Mouse (Mus musculus): ENCODE results near the gene Olfr221.
A peak's percentile ranks its signal among the peaks of the same experiment; 100 is the strongest.

Gene Olfr221

DNA sequence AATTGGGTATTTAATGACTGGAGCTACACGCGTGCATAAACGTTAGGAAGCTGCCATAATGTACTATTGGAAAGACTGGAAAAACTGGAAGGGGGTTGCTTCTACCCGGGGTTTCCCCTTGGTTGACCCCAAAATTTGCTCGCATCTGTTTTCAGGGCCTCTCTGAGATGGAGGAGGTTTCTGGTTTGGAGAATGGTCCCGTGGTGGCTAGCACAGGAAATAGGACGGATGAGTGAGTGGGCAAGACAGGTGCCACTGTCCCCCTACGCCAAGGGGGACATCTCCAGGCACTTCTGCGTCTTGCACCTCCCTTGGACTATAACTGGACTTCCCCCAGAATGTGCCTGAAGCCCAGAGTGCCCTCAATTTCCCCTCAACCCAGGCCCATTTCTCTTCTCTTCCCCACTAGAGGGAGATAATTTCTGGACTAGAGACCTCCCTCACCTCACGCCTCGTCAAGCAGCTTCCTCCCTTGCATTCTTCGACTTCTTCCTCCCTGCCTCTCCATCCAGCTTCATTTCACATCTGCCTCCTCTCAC is 23.1 kb downstream of the Olfr221 start:
- no peak for DNase-seq (ENCODE audit: low read depth)

GRCm38 (mm10) chr14:52018248-52019050 is 23.8 kb downstream of the Olfr221 start:
- no peak for DNase-seq (ENCODE audit: low read depth)

DNA sequence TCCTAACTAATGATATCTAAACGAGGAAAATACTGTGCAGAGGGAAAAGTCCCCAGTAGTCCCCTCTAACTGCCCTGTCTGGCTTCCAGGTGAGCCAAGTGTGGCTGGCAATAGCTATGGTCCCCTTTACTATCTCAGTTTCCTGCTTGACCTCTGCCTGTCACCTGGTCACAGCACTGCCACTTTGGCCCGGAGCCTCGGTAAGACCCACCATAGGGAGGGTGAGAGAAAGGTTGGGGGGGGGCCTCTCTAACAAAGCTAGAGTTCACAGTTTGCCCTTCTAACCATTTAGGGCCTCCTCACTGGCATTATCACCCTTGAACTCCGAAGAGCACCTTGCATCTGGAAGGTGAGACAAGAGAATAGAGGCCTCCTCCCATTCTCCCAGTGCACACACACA is 24.6 kb downstream of the Olfr221 start:
- no peak for DNase-seq (ENCODE audit: low read depth)

DNA sequence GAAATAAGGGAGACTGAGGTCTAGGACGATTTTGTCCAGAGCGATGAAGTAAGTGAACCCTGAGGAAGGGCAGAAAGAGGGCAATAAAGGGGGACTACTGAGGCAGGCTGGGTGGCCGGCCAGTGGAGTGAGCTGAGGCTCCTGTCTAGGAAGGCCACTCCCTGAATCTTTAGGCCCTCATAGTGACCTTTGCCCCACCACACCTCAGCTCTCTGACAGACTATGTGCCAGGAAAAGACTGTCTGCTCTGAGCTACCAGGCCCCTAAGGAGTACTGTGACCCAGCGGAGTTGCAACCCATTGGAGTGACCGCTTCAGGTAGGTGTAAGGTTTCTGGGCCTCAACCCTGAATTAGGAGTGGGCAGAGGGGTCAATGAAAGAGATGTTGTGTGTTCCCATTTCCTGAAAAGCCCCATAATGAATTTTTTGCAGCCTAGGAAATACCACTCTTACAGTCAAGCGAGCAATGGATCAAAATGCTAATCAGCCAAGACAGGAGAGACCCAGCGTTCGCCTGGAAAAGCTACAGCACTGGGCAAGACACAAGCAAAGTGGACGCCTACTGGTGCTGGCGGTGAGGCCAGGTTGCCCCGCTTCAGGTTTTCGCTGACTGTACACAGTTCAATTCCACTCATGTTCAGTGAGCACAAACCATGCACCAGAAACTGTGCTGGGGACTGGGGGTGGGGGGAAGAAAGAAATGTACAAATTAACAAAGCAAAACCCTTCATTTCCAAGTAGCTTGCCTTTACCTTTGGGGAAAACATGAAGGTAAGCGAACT is 25.4 kb downstream of the Olfr221 start:
- no peak for DNase-seq (ENCODE audit: low read depth)

- no peak for DNase-seq (ENCODE audit: low read depth)
Measured at GRCm38 (mm10) chr14:52015445-52016100, 26.7 kb downstream of the Olfr221 start, which contains the start of gene Tmem253. TSS of gene Tmem253 (plus strand) at chr14:52015658.

DNA sequence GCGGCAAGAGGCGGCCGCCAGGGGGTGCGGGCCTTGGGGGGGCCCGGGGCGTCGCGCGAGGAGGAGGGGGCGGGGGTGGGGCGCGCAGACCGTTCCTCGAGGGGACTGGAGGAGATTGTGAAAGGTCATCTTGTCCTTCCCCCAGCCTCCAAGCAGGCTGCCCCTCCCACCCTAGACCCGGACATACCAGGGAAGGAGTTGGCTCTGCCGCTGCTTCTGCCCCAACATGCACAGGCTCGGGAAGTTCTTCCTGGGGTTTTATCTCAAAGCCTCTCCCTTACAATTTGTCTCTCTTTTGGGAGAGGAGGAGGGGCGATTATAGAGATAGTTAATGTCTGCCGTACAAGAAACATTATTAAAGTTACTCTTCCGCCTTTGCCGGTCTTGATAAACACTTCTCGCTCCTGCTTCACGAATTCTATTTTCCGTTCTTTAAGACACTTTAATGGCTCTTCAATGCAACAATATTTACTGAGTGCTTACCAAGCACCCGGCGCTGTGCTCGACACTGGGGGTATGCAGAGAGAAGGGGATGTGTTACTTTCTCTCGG is 27.4 kb downstream of the Olfr221 start:
- peak; percentile 40 for DNase-seq (ENCODE audit: low read depth)

DNA sequence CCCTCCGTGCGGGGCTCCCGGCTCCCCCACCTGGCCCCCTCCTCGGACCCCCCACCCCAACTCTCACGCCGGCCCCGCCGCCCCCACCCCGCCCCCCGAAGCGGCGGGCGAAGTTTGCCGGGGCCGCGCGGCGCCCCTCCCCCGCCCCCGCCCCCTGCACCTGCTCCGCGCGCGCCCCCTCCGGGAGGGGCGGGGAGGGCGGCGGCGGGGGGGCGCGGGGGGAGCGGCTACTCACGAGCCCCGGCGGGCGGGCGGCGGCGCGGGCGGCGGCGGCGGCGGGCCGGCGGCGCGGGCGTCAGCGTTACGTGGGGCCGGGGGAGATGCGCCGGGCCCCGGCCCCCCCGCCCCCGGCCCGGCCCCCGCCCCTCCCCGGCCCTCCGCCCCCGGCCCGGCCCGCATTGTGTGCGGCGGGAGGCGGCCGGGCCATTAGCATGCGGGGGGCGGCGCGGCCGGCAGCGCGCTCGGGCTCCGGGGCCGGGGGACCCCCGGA is 27.9 kb downstream of the Olfr221 start:
- DNase-seq (ENCODE audit: low read depth) = no peak

DNA sequence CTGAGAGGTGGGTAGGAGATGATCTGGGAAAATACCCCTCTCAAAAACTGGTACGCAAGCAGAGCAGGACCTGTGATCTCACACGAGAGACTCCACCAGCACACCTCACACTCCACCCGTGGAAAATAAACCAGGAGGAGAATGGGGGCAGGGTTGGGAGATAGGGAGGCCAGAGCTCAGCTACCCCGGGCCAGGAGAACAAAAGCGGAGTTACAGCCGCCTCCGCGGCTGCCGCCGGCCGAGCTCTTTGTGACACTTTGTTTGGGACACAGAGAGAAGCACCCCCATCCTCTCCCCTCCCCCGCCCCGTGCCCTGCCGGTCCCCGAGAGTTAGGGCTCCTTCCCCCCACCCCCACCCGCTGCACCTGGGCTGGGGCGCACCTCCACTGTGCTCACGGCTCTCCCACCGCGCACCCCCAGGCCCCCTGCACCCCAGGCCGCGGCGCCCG is 28.5 kb downstream of the Olfr221 start:
- no peak for DNase-seq (ENCODE audit: low read depth)

DNA sequence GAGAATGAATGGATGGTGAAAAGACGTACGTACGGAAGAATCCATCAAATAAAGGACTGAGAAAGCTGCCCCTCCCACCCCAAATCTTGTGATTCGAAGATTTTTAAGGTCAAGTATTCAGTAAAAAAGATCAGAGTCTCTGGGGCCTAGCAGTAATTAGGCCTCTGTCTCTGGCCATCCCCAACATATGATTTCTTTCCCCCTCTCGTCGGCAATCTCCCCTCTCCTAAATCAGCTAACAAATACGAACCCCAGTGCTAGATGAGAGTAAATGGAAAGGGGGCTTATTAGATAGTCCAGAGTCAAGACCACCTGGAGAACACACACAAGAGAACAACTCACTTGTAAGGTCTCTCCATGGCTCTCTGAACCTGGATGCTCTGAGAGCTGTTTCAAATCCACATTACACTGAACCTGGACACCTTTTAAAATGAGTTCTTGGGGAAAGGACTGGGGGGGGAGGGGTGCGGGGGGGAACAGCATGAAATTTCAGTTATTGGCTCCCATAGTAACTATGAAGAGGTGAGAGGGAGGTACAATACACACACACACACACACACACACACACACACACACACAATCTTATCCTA is 29.1 kb downstream of the Olfr221 start:
- no peak for DNase-seq (ENCODE audit: low read depth)

- DNase-seq (ENCODE audit: low read depth) = no peak
Measured at GRCm38 (mm10) chr14:52012553-52012952, 29.7 kb downstream of the Olfr221 start.

GRCm38 (mm10) chr14:52012085-52012484 is 30.2 kb downstream of the Olfr221 start:
- DNase-seq (ENCODE audit: low read depth) = no peak

- DNase-seq (ENCODE audit: low read depth) = no peak
Measured at GRCm38 (mm10) chr14:52011683-52012082, 30.6 kb downstream of the Olfr221 start.

GRCm38 (mm10) chr14:52010446-52011111 is 31.7 kb downstream of the Olfr221 start:
- no peak for DNase-seq (ENCODE audit: low read depth)

- no peak for DNase-seq (ENCODE audit: low read depth)
Measured at GRCm38 (mm10) chr14:52009841-52010240, 32.4 kb downstream of the Olfr221 start.

GRCm38 (mm10) chr14:52009361-52009760 is 32.9 kb downstream of the Olfr221 start:
- no peak for DNase-seq (ENCODE audit: low read depth)

- peak; percentile 76 for DNase-seq (ENCODE audit: low read depth)
Measured at GRCm38 (mm10) chr14:52008321-52009203, 33.7 kb downstream of the Olfr221 start.

DNA sequence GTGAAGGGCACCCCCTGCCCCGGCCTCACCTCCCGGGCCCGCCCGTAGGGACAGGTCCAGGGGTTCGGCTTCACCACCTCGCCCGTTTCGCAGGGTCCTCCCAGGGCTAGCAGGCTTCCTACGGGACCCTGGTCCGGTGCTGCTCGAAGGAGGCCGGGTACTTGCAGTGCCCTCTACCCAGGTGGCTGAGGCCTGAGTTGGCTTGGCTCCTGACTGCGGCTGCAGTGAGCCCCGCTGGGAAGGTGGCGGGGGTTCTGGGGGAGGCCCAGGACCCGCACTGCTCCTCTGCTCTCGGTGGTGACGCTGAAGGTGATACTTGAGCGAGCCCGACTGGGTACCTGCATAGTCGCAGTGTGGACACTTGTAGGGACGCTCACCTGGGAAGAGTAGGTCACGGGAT is 35.5 kb downstream of the Olfr221 start:
- no peak for DNase-seq (ENCODE audit: low read depth)

DNA sequence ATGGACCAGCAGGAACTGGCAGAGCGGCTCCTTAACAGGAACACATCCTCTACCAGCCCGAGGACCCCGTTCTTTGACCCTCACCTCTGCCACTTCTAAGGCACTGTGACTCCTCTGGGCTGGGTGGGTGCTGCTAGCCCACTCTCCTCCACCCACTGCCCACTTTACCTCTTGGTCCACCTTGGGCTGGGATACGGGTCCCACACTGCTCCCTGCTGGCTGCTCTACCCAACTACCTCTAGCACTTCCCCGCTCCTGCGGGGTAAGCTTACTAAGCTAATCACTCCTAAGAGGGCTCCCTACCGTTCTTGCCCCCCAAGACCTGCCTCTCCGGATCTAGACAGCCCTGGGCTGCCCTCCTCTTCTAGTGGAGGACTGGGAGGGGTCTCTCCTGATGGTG is 36.0 kb downstream of the Olfr221 start:
- no peak for DNase-seq (ENCODE audit: low read depth)

DNA sequence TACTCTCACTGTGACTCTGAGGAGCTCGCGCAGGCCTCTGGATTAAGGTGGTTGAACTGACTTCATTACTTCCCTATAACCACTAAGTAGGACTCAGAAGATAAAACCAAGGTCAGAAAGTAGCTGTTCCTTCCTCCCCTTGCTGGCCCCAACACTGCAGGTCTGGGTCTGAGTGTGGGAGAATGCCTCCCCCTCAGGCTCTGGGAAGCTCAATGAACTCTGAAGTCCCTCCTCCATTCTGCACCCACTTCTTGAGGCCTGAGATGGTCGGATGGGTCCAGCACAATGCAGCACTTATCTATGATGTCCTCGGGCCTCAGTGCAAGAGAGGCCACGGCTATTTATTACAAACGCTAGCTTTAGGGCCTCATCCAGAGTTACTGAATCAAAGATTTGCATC is 36.6 kb downstream of the Olfr221 start:
- DNase-seq (ENCODE audit: low read depth) = no peak

- DNase-seq (ENCODE audit: low read depth) = no peak
Measured at GRCm38 (mm10) chr14:52005141-52005540, 37.1 kb downstream of the Olfr221 start.
